Mouse (Mus musculus) E14TG2a.4 (cell line): ENCODE results near the gene Evx1.

Source experiments
- CTCF ChIP-seq: conservative IDR thresholded peaks from 2 replicates; pipeline ENCODE4 v1.5.1; 2014; ENCODE audit warnings: low read length
- NANOG ChIP-seq: IDR thresholded peaks from 2 replicates; pipeline ENCODE4 v1.6.1; 2014; ENCODE audit warnings: borderline replicate concordance, low read length, mixed read lengths
- POU5F1 ChIP-seq: IDR thresholded peaks from 2 replicates; pipeline ENCODE4 v1.6.1; 2014; ENCODE audit warnings: low read length, borderline replicate concordance

- TF ChIP-seq CTCF (no peak), POU5F1 (no peak), NANOG (no peak)
These were observed 1.4 kb upstream of the Evx1 start for GRCm38 (mm10) chr6:52311661-52312557.
